Mouse (Mus musculus) urinary bladder, postnatal 25 days (tissue): ENCODE results near the gene Guf1.
A peak's percentile ranks its signal among the peaks of the same experiment; 100 is the strongest.

Experiments
- DNase-seq: peaks from one replicate; pipeline ENCODE4 v3.0.0; 2022; ENCODE audit warnings: low spot score

The Guf1 gene

DNA sequence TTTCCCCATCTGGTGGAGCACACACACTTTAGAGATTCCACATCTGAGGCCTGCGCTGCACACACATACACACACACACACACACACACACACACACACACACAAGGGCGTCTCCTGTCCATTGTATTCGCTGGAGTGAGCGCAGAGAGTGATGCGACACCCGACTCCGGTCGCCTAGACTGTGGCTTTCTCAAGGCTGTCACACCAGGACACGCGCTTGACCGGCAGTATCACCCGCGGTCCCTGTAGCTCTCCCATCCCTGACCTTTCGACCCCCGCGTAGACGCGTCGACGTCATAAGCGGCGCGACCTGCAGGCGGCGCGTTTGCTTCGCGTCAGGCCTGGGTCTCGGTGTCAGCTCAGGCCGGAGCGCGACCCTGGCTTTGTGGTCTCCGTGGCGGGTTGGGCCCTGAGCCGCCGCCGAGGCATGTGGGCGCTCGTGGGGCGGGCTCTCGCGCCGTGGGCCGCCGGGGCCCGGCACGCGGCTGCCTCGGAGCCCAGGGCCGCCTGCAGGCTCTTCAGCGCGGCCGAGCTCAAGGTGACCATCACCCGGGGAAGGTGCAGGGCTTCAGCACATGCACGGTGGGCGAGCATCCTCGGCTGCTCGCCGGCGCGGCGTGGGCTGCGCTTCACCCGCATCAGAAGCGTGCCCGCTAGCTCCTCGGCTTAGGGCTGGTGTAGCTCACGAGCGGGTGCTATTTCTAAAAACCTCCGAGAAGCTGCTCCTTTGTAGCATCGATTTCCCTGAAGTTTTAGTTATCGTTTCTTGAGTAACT lies at the start of gene Guf1:
TSS of gene Guf1 (plus strand) at position 296 of the 776 bp plus-strand sequence.
- peak; percentile 96 for DNase-seq

DNA sequence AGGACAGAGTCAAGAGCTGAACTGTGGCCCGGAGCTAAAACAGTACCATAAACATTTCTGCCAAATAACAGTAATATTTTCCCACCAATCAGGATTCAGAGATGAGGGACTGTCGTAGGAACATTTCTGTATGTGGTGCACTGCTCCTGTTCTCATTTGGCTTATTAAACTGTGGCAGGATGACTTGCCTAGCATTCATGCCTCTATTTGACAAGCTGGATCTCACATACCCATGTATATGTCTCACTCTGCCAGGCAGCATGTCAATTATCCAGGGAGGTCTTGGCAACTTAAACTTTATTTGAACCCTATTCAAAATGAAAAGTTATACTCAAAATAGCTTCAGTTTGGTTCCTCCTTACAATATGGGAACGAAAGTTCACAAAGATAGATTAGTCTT lies 49.7 kb upstream of the Guf1 start:
- no peak for DNase-seq

DNA sequence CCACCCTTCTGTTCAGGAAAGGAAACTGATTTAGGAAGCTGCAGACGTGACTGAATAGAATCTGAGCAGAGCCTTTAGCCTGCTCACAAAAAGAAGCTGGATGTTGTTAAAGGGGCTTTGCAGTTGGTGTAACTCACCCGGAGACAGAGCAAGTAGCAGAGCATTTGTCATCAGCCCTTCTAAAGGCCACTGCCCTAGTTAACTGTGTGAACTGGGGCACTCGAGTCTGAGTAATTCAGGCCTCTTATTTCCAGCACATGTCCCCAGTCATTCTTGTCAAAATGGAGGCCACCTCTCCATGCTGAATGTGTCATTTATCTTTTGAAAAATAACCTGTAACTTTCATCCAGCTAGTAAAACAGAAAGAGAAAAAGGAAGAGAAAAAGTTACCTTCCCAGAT lies 45.1 kb upstream of the Guf1 start:
- DNase-seq, result no peak

DNA sequence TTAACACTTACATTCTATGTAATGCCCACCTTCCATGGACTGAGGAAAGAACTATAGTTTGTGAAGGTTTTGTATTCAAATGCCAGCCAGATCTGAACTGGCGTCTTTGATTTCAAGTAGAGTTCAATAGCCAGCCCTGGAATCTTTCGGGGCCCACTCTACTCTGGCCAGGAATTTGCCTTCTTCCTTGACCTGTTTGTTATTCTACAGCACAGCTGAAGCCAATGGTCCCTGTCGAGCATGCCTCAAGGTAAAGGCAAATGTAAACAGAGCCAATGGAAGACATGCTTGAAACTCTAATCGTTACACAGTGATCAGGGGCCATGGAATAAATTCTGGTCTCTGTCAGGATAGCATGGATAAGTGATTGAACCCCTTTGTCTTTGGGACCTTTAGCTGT lies 44.5 kb upstream of the Guf1 start:
- no peak for DNase-seq

DNA sequence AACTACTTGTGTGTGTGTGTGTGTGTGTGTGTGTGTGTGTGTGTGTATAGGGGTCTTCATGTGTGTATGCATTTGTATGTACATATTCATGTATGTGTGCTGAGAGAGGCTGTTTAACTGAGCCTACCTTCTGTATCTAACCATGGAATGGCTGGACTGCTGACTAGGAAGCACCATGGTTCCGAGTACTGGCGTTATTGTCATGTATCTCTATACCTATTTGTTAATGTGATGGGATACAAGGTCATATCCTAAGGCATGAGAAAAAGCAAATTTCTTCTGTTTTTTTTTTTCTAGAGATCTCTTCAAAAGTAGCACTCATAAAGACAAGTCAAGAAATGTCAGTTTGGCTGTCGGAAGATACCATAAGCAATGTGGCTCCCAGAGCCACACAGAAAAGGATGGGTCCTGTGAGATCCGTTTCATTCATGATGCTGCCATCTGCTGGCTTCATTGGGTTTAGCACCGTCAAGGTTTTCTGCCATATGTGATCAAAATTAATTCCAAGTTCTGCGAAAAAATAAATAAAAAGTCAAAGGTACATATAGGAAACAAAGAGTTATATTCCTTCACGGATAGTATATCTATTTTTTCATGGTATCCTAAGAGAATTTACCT lies 36.0 kb upstream of the Guf1 start:
- DNase-seq, result peak; percentile 27

DNA sequence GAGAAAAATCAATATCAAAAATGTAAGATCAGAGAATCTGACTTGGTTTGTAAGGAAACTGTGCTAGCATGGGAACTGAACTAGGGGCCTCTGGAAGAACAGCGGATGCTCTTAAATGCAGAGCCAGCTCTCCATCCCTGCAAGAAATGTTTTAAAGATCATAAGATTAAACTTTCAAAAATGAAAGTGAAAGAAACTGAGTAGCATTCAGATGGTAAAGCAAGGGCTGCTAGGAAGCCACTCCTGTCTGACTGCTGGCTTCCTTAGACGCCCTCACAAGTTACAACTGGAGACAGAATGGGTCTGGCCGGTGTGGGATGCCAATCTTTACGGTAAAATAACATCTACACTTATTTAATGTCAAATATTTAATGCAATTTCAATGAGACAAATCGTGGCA lies 34.7 kb upstream of the Guf1 start:
- no peak for DNase-seq

DNA sequence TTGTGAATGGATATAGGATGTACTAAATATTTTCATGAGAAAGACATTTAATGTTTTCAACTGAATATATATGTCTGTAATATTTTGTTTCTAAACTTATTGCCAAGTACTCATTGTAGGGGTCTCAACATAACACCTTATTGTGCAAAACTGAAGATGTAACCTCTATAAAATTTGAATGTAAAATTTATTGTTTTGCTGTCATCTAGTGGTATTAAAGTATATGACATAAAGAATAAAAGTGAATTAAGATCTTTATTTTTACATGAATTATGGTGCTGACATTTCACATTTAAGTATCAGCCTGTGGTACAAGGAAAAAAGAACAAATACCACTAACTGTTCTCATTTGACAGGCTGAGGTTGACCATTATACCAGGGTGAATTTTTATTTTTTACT lies 32.8 kb upstream of the Guf1 start:
- no peak for DNase-seq

DNA sequence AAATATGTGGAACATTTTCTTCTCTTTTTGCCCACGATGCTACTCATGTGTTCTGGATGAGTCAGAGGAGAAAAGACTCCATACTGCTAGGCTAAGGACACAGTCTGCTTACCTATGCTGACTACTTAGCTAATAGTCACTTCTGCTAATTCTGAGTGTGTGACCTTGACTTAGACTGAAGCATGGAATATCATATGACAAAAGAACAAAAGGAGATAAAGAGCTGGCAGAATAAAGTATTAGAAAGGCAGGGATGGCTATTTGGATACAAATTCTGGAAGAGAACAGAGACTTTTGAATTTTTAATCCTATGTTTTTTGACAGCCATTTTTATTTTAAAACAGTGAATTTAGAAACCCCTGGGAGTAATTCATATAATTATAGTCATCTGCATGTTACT lies 15.0 kb upstream of the Guf1 start:
- DNase-seq, result no peak

DNA sequence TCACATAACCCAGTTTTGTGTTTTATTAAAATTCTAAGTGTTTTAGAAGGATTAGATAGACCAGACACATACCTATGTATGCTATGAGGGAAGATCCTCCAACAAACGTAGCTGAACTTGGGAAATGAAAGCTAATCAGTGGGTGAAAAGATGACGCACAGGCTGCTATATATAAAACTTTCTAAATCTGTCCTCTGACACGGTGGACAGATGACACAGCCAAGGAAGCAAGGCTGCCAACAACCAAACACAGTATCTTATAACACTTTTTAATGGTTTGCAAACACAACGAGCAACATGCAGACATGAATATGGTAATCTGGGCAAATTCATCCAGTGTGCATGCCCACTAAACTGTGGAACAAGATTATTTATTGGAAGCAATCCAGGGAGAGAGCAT lies 14.2 kb upstream of the Guf1 start, which contains the start of gene Yipf7:
TSS of gene Yipf7 (minus strand) at position 160 of the 400 bp plus-strand sequence.
- DNase-seq, result no peak

DNA sequence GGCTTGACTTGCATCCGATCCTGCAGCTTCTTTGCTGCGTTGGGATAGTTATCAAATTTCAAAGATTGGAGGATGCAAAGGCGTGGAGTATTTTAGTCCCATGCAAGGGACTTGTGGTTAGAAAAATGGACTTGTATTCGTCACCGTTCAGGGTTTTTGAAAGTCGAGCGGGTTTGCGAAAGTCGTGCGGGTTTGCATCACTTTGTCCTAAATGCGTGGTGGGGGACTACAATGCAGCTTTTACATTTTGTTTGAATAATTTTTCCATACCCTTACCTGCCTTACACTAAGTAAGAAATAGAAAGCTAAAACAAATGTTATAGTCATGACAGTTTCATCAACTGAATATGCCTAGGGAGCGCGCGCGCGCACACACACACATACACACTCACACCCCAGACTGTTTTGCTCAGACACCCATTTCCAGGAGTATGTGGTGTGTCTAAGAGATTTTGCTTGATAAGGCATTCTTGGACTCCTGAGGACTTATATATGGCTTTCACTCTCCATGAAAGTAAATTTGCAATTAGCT lies 747 bp downstream of the Guf1 start:
- no peak for DNase-seq

DNA sequence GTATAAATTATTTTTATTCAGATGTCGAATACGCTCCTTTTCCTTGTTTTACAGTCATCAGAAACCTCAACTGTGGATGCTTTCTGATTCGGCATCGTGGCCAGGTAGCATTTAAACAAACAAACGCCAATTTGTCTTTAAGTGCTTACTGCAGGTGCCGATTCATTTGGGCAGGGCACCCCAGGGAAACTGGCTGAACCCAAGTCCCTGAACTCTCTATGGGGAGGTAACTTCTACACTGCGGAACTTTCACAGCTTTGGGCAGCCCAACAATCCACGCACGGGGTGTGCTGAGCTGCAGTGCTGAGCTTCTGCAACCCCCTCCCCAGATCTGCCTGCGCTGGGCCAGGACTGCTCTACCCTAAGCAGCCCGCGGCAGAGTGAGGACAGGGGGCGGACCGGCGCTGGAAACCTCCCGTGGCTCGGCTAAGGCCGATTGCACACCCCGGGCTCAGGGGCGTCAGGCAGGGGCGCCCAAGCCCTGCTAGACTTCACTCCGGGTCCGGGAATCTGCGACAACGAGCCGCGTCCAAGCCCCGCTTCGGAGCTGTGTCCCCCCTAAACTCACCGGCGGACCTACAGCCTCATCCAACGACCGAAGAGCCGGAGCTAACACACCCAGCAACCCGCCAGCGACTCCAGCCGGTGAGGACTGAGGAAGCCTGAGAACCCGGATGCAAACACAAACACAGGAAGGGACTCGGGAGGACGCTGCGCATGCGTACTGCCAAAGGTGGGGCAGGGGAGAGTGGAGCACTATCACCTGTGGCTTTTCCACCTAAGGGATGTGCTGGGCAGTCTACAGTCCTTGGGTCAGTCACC lies 35.1 kb downstream of the Guf1 start, which contains the start of gene Gnpda2:
TSS of gene Gnpda2 (minus strand) at position 701 of the 822 bp plus-strand sequence.
- DNase-seq, result peak; percentile 71

DNA sequence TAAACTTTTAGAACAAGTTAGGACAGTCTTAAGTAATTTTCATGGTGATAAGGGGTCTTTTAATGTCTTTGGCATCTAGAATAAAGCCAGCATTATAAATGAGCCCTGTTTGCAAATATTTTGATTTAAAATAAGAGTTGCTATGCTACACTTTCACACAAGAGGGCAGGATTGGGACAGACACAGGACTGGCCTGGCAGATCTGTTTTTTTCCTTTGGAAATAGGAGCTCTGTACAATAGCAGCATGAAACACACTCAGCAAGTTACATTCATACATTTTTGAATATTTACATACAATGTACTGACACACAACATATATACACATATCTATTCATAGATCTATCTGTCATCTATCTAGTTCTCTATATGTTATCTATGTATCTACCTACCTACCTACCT lies 44.3 kb downstream of the Guf1 start:
- DNase-seq, result no peak

DNA sequence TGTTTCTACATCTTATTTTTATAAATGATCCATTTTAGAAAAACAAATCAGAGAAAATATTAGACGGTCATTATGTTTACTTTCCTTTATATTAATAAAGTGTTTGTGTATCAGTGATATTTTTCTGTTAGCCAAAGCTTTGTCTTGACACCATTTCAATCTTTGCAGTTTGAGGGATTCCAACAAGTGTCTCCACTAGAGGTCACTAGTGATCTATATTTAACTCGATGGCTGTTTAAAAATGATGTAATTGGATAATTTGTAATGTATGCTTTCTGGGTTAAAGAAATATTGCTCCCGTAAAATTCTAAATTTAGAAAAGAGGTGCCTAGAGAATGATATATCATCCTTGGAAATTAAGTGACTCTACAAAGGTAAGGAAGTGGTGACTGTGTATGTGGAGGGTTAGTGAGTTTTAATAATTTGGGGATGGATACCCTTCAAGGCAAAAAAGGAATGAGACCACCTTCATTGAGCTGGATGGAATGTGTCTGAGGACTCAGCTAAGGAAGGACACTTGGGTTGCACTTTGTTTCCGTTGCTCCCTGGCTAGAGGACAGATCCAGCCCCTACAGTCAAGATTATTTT lies 56.6 kb downstream of the Guf1 start:
- DNase-seq, result no peak

DNA sequence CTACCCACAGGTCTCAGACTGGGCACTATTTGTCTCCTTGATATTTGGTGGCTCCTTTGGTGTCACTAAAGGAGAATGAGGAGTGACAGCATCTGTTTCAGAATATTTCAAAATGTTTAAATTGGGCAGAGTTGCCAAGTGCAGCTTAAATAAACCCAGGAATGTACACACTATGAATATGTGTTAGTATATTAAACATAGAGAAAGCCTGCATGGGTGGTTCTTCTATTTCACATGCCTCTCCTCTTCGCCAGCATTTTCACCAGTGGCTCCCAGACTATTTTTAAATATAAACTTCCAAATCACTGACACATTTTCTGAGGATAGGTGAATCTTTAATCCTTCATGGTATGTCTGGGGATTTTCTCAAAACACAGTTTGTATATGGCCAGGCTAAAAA lies 64.2 kb downstream of the Guf1 start:
- no peak for DNase-seq
